Mouse (Mus musculus) macrophage (primary cell): Measurements from ENCODE around the gene Hdac7. TPM values are rescaled to one million over a fixed set of nuclear protein-coding genes. Genes with fewer than 3 reads are reported as not detected.

ENCODE experiments used
- H3K27ac ChIP-seq: fragments of 350-480 bp; formaldehyde crosslinking; 2 replicates; pipeline ENCODE4 v1.9.0; 2021
- H3K36me3 ChIP-seq: fragments of 350-480 bp; formaldehyde crosslinking; 2 replicates; pipeline ENCODE4 v1.9.0; 2021; ENCODE audit errors: inconsistent target
- H3K4me3 ChIP-seq: fragments of 350-480 bp; formaldehyde crosslinking; 2 replicates; pipeline ENCODE4 v1.9.0; 2021; ENCODE audit errors: inconsistent target
- H3K79me2 ChIP-seq: fragments of 350-480 bp; formaldehyde crosslinking; 2 replicates; pipeline ENCODE4 v1.9.0; 2021; ENCODE audit errors: inconsistent target
- WGBS: methylation state at CpG from one replicate; pipeline ENCODE4 v1.1.7; 2026; ENCODE audit warnings: inconsistent platforms; ENCODE audit not compliant: missing documents; 5-methylcytosine and 5-hydroxymethylcytosine counted together
- polyA plus RNA-seq: library from polyadenylated mRNA; stranded (reverse); fragments of 250-400 nt; gene quantifications from 3 replicates; pipeline ENCODE4 v1.2.4, GENCODE M21; 2018; ENCODE audit warnings: inconsistent platforms

The Hdac7 gene
- polyA plus RNA-seq, 1 experiment from 2014 or later, result 2.1 TPM

DNA sequence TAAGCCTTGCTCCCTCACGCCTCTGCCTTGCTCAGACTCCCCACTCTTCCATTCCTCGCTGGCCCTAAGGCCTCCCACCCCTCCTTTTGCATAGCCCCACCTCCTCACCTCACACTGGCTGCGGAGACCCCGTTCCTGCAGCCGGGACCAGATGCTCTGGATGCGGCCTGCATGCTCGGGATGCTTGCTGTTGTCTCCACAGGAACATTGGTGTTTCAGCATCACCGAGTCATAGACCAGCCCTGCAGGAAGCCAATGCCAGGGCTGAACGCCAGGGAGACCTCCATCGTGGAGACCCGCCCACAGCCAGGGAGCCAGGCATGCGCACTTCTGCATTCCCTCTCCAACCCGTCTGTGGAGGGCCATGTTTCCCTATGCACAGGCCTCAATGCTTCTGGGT is 41.7 kb downstream of the Hdac7 start:
- 90% methylated on average over 11 of the region's 13 CpGs for WGBS
- Histone ChIP-seq H3K79me2 (no peaks in the 10 kb centered on the region), H3K27ac (no peak overlapping the region), H3K4me3 (no peak overlapping the region), H3K36me3 (no peaks in the 10 kb centered on the region)

DNA sequence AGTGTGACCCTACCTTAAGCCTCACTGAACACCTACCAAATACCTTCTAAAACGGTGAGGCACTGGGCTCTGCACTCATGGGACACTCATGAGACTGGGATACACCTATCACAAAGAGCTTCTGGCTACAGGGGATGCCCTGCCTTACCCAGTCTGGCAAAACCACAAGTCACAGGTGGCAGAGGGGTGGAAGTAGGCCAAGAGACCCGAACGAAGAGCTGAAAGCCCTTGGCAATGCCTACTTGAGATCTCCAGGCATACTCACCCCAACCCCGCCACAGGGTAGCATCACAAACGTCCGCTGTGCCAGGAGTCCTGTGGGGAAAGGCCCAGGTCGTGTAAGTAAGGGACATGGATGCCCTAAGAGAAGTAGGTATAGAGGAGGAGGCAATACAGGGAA is 42.5 kb downstream of the Hdac7 start:
- Histone ChIP-seq H3K79me2 (no peaks in the 10 kb centered on the region), H3K36me3 (no peaks in the 10 kb centered on the region), H3K27ac (no peak overlapping the region), H3K4me3 (no peak overlapping the region)
- WGBS, result 83% methylated on average over 7 of the region's 7 CpGs

DNA sequence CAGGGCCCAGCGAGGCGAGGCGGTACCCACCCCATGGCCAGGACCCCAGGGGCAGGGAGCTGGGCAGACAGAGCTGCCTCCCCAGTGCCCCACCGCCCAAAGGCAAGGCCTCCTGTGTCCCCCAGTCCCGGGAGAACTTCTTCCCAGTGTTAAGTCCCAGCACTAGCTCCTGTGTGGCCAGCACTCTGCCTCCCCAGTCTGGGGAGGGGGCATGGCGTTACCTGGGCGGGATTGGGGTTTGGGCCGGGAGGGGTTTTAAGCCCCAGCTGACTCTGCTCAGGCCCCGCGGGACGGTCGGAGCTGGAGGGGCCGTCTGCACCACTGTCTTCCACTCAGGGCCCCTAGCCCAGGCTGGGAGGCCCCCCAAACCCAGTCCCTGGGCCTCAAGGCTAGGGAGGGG is 43.4 kb downstream of the Hdac7 start:
- Histone ChIP-seq H3K79me2 (no peaks in the 10 kb centered on the region), H3K36me3 (no peaks in the 10 kb centered on the region)
- 95% methylated on average over 13 of the region's 13 CpGs for WGBS

DNA sequence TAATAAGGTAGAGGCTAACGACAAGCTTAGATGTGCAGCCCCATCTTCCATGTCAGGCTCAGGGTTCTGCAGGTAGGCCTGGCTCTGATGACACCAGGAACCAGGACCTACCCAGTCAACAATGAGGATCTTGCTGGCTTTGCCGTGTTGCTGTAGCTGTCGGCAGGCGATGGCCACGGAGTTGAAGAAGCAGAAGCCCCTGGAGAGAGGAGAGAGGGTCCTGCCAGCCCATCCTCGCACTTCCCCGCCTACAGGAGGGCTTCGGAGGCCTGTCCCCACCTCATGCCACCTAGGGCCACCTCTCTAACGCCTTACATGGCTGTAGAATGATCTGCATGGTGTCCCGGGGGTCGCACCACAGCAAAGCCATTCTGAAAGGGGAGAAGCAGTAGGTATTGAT is 44.9 kb downstream of the Hdac7 start:
- Histone ChIP-seq H3K4me3 (no peak overlapping the region), H3K36me3 (no peaks in the 10 kb centered on the region), H3K79me2 (no peaks in the 10 kb centered on the region), H3K27ac (no peak overlapping the region)
- WGBS, result 87% methylated on average over 11 of the region's 11 CpGs

More for the DNA sequence above, 43.4 kb downstream of the Hdac7 start:
- H3K4me3 ChIP-seq, result no peak overlapping the region
- no peak overlapping the region for H3K27ac ChIP-seq

DNA sequence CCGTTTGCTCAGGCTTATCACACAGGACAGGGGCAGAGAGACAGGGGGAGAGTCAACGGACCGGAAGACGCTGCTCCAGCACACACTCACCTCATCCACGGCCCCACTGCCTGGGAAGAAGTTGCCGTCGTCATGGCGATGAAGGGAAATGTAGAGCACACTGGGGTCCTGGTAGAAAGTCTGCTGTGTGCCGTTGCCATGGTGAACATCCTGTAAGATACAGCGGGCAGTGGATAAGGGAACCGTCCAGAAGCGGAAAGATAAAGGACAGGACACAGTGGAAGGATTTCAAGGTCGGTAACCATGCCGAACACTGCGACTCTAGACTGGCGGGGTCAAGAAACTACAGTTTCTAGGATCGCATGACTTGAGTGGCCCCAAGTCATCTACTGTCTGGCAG is 46.2 kb downstream of the Hdac7 start:
- H3K27ac ChIP-seq, result no peak overlapping the region
- WGBS, result 95% methylated on average over 17 of the region's 17 CpGs
- H3K36me3 ChIP-seq, result no peaks in the 10 kb centered on the region
- no peak overlapping the region for H3K4me3 ChIP-seq
- no peaks in the 10 kb centered on the region for H3K79me2 ChIP-seq

DNA sequence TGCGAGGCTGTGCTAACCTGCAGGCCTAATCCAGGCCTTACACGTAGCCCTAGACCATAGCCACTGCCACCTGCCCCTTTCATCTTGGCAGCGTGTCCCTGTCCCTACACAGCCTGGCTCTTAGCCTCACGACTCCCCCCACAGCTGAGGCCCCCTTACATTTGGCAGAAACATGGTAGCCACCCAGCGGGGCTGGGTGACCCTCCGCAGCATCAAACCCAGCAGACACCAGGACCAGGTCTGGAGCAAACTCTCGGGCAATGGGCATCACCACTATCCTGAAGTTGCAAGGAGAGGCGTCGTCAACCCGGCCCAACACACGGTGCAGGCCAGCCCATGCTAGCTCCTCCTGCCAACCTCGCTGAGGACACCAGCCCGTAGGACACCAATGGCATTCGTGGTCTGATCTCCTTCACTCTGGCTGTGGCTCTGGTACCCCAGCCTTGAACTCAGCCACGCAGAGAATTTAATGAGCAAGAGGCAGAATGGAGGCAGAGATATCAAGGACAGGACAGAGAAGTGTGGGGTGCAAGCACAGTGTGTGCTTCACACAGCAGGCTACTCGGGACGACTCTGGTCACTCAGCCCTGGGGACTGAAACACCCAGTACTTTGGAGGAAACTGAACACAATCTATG is 47.5 kb downstream of the Hdac7 start:
- Histone ChIP-seq H3K27ac (no peak overlapping the region), H3K4me3 (no peak overlapping the region), H3K79me2 (no peaks in the 10 kb centered on the region), H3K36me3 (peaks cover 7% of the 10 kb centered on the region; the same call in 1 of the 2 replicates)
- WGBS, result 86% methylated on average over 15 of the region's 17 CpGs

DNA sequence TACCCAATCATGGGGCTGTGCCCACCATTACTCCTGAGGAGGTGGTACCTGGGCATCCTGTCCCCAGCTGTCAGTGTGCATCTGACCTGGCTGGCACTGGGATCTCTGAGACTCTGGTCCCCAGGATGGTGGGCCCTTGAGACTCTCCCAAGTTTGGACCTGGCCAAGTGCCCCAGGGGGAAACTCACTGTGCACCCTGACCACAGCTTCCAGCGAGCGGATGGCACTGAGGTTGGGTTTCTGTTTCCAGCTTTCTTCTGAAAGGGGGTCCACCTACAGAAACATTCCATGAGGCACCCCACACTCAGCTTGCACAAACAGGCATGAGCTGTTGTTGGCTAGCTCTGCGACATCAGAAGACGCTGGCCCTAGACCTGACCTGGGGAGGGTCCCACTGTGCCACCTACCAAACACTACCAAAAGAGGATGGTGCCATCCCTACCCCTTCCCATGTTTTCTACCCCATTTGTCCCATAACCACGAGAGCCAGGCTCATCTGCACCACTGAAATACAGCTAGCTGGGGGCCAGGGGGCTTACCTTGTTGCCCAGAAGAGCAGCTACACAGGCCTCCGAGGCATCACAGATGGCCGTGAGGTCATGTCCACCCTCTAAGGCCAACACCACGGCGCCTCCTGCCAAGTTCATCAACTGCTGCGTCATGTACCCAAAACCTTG is 48.6 kb downstream of the Hdac7 start:
- WGBS, result 98% methylated on average over 10 of the region's 10 CpGs

DNA sequence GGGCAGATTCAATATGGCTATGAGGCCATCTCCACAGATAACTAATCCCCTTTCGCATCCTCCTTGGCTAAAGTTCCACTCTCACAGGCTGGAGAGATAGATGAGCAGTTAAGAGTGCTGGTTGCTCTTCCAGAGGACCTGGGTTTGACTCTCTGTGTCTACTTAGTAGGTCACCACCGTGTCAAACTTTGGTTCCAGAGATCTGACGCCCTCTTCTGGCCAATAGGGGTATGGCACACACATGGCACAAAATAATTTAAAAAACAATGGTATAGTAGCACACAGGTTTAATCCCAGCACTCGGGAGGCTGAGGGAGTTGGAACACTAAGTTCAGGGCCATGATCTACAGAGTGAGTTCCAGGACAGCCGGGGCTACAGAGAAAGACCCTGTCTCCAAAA is 50.0 kb downstream of the Hdac7 start:
- Histone ChIP-seq H3K27ac (no peak overlapping the region), H3K36me3 (peaks cover 22% of the 10 kb centered on the region; the same call in 1 of the 2 replicates), H3K79me2 (peaks cover 15% of the 10 kb centered on the region; the same call in 1 of the 2 replicates), H3K4me3 (no peak overlapping the region)
- 83% methylated on average over 5 of the region's 5 CpGs for WGBS

More for the DNA sequence above, 48.6 kb downstream of the Hdac7 start:
- H3K79me2 ChIP-seq, result peaks cover 1% of the 10 kb centered on the region; the same call in 1 of the 2 replicates
- H3K27ac ChIP-seq, result no peak overlapping the region
- peaks cover 18% of the 10 kb centered on the region; the same call in 1 of the 2 replicates for H3K36me3 ChIP-seq
- H3K4me3 ChIP-seq, result no peak overlapping the region

DNA sequence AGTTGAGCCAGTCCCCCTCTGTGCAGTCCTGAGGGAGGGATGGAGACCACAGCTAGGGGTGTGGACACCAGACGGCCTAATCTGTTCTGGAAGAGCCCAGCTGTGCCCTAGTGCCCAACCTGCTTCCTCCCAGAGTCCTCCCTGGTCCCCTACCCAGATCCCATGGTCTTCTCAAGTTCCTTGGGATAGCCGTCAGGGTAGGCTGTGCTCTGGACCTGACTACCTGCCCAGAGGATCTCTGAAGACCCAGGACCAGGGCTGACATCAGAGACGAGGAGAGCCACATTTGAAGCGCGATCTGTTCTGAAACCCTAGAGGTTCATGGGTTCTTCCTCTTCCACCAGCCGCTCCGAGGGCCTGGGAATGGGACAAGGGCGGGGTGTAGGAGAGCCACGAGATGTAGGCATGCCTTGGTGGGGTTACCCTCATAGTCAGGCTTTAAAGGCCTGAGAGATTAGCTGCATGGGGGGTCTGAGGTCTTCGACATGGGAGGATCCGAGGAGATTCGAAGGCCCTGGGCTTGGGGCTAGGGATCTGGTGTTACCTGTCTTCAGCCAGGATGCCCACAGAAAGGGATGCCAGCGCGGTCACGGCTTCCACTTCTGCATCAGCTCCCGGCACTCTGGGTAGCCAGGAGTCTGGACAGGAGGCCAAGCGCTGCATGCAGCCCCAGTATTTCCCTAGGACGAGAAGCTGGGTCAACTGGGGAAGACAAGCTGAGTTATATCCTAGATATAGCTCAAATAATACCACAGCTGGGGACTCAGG is 50.7 kb downstream of the Hdac7 start:
- Histone ChIP-seq H3K27ac (no peak overlapping the region), H3K79me2 (peaks cover 20% of the 10 kb centered on the region; the same call in 1 of the 2 replicates), H3K36me3 (peaks cover 22% of the 10 kb centered on the region; the same call in 1 of the 2 replicates), H3K4me3 (no peak overlapping the region)
- 91% methylated on average over 18 of the region's 18 CpGs for WGBS

DNA sequence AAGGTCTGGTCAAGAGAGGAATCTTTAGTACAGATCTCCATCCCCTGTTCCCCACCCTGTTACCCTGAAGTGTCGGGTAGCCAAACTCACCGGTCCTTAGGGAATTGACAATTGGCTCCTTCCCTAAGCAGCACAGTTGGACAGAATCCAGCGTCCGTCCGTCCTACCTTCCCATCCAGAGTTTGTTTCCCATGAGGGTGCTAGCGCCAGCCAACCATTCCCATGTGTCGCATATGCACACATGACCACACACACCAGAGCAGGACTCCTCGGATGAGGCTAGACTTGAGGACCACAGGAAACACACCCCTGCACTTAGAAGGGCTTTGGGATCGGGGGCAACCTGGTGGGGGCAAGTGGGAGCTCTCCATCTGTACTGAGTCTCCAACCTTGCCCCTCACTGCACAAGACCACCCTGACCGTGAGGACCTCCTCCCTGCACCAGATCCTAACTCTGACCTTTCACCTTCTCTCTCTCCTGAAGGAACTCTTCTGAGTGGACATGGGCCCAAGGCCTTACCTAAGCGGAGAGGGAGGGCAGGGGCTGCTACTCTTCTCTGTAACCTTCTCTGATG is 53.1 kb downstream of the Hdac7 start:
- 95% methylated on average over 11 of the region's 11 CpGs for WGBS
- H3K36me3 ChIP-seq, result peaks cover 22% of the 10 kb centered on the region; the same call in 1 of the 2 replicates
- H3K27ac ChIP-seq, result no peak overlapping the region

DNA sequence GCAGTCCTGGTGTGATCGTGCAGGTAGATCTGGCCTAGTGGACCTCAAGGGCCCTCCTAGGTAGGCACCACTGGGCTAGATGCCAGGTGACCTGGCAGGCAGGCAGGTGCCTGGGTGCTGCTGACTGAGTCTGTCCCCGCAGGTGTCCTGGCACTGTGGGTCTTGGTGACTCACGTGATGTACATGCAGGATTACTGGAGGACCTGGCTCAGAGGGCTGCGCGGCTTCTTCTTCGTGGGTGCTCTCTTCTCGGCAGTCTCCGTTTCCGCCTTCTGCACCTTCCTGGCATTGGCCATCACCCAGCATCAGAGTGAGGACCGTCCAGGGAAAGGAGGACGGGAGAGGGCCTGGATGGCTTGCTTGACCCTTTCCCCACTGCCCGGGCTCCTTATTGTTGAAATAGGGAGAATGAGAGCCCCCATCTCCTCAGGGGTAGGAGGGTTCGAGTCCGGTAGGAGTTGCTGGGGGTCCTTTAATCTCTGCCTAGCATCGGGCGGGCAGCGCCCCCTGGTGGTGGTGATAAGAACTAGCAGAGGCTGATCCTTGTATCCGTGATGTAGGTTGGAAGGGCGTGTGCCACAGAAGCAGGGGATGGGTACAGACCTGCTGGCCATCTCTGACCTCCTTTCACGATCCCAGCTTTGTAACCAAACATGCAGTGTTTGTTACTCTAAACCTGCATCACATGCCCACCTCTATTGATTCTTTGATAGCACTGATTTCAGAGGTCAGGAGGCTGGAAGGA is 54.4 kb downstream of the Hdac7 start:
- Histone ChIP-seq H3K79me2 (peaks cover 46% of the 10 kb centered on the region), H3K27ac (no peak overlapping the region), H3K4me3 (no peak overlapping the region), H3K36me3 (peaks cover 22% of the 10 kb centered on the region; the same call in 1 of the 2 replicates)
- 65% methylated on average over 20 of the region's 20 CpGs for WGBS

More for the DNA sequence above, 53.1 kb downstream of the Hdac7 start:
- H3K4me3 ChIP-seq, result no peak overlapping the region
- H3K79me2 ChIP-seq, result peaks cover 33% of the 10 kb centered on the region; the same call in 1 of the 2 replicates

DNA sequence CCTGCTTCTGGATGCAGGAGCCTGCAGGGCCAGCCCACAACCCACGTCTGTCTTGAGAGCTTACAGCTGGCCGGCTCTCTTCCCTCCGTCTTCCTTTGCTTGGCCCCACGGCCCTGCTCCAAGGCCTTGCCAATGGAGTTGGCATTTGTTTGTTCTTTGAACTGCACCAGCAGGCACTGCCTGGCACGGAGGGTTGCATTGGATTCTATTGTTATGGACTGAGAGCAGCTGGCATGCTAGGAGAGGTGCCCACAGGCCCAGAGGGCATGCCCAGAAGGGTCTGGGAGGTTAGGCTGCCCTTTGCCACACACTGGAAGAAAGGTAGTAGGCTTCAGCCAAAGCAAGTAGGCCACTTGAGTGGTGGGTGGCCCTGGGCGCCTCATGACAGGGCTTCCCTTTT is 55.5 kb downstream of the Hdac7 start:
- WGBS, result 50% methylated on average over 6 of the region's 6 CpGs
- peak overlapping the region; percentile 94 for H3K27ac ChIP-seq

DNA sequence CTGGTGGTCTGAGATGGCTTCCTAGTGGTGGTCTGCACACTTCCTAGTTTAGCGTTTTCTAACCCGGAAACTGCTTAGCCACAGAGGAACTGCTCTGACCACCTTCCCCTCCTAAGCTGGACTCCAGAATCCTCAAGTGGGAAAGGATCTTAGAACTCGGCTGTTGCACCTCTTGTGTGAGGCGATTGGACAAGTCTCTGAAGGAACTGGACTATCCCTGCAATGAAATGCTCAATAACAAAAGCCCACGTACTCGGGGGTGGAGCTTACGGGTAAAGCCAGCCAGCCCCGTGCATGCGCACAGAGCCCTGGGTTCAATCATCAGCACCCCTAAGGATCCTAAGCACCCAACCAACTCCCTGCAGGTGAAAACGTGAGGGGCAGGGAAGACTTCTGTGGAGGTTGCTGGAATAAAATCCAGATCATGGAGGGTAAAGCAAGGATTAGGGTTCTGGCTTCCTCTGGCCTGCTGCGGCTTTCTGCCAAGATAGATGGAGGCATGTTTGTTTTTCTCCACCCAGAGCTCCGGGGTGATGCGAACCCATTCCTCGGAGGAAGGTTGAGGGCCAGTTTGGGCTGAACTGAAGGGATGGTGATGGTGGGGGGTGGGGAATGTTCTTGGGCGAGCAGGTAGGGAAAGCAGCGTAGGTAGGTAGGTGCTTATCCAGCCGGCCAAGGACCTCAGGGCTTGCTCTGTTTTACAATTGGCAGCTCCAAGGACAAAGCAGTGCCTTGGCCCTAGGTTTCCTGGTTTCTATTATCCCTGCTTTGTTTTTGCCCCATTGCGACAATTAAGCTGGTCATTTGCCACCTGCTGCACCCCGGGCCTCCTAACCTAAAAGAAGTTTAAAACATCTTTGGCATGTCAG is 56.3 kb downstream of the Hdac7 start:
- Histone ChIP-seq H3K27ac (peak overlapping the region; percentile 94), H3K36me3 (peaks cover 22% of the 10 kb centered on the region; the same call in 1 of the 2 replicates), H3K79me2 (peaks cover 50% of the 10 kb centered on the region), H3K4me3 (no peak overlapping the region)
- WGBS, result 57% methylated on average over 18 of the region's 19 CpGs

More for the DNA sequence above, 55.5 kb downstream of the Hdac7 start:
- peaks cover 50% of the 10 kb centered on the region for H3K79me2 ChIP-seq
- peaks cover 22% of the 10 kb centered on the region; the same call in 1 of the 2 replicates for H3K36me3 ChIP-seq
- H3K4me3 ChIP-seq, result no peak overlapping the region
